Mouse (Mus musculus) cortical plate, adult 2 months (tissue): ENCODE results near the gene Nmur1. TPM values are rescaled to one million over a fixed set of nuclear protein-coding genes. Genes with fewer than 3 reads are reported as not detected.

Source experiments
- H3K27ac ChIP-seq: fragments of 200-500 bp; 2 replicates; pipeline ENCODE4 v1.5.1; 2012; ENCODE audit warnings: low read length, control low read depth, inconsistent platforms; ENCODE audit not compliant: insufficient read depth
- H3K4me1 ChIP-seq: fragments of 200-500 bp; 2 replicates; pipeline ENCODE4 v1.6.1; 2011; ENCODE audit warnings: low read length; ENCODE audit not compliant: control insufficient read depth, insufficient read depth
- H3K4me3 ChIP-seq: fragments of 200-500 bp; 2 replicates; pipeline ENCODE4 v1.5.1; 2011; ENCODE audit warnings: mild to moderate bottlenecking, low read length, control low read depth; ENCODE audit not compliant: insufficient read depth
- CTCF ChIP-seq: fragments of 200-500 bp; IDR thresholded peaks from 2 replicates; pipeline ENCODE4 v1.5.1; 2011; ENCODE audit warnings: mild to moderate bottlenecking, control low read depth, low read length; ENCODE audit not compliant: insufficient read depth; ENCODE audit errors: extremely low read depth
- POLR2A ChIP-seq: fragments of 200-500 bp; IDR thresholded peaks from 2 replicates; pipeline ENCODE4 v1.6.1; 2011; ENCODE audit warnings: mild to moderate bottlenecking, low read length, control low read depth; ENCODE audit not compliant: insufficient read depth; ENCODE audit errors: extremely low read depth
- polyA plus RNA-seq: library from polyadenylated mRNA; depleted of rRNA; stranded (reverse); fragments of >200 nt; gene quantifications from 2 replicates; pipeline ENCODE4 v1.2.3, GENCODE M21; 2012

The Nmur1 gene
- polyA plus RNA-seq, 1 experiment = 0.25 TPM

- TF ChIP-seq POLR2A (no peak), CTCF (no peak)
- Histone ChIP-seq H3K27ac (peak overlapping the region; percentile 87), H3K4me3 (no peak overlapping the region), H3K4me1 (peaks cover 14% of the 10 kb centered on the region)
These were observed 8.0 kb upstream of the Nmur1 start for GRCm38 (mm10) chr1:86434001-86434400.

- TF ChIP-seq CTCF (no peak), POLR2A (no peak)
- no peak overlapping the region for H3K27ac ChIP-seq
- H3K4me3 ChIP-seq = no peak overlapping the region
- H3K4me1 ChIP-seq = peaks cover 14% of the 10 kb centered on the region
These were observed 7.3 kb upstream of the Nmur1 start for GRCm38 (mm10) chr1:86433359-86433758.

GRCm38 (mm10) chr1:86432778-86433177 is 6.8 kb upstream of the Nmur1 start:
- Histone ChIP-seq H3K4me1 (peaks cover 14% of the 10 kb centered on the region), H3K4me3 (no peak overlapping the region), H3K27ac (no peak overlapping the region)
- TF ChIP-seq CTCF (no peak), POLR2A (no peak)

GRCm38 (mm10) chr1:86430056-86430455 is 4.0 kb upstream of the Nmur1 start:
- Histone ChIP-seq H3K27ac (no peak overlapping the region), H3K4me1 (peaks cover 7% of the 10 kb centered on the region), H3K4me3 (no peak overlapping the region)
- TF ChIP-seq CTCF = peak; percentile 94
- TF ChIP-seq POLR2A = no peak

- TF ChIP-seq CTCF (no peak), POLR2A (no peak)
- H3K27ac ChIP-seq = no peak overlapping the region
- no peak overlapping the region for H3K4me3 ChIP-seq
- no peaks in the 10 kb centered on the region for H3K4me1 ChIP-seq
These were observed 1.0 kb downstream of the Nmur1 start for GRCm38 (mm10) chr1:86424835-86425547.

GRCm38 (mm10) chr1:86424336-86424735 is 1.7 kb downstream of the Nmur1 start:
- TF ChIP-seq POLR2A (no peak), CTCF (no peak)
- Histone ChIP-seq H3K27ac (no peak overlapping the region), H3K4me3 (no peak overlapping the region), H3K4me1 (no peaks in the 10 kb centered on the region)

GRCm38 (mm10) chr1:86423879-86424278 is 2.1 kb downstream of the Nmur1 start:
- Histone ChIP-seq H3K27ac (no peak overlapping the region), H3K4me1 (no peaks in the 10 kb centered on the region), H3K4me3 (no peak overlapping the region)
- no peak for TF ChIP-seq CTCF
- TF ChIP-seq POLR2A = no peak

- Histone ChIP-seq H3K4me1 (no peaks in the 10 kb centered on the region), H3K27ac (no peak overlapping the region), H3K4me3 (no peak overlapping the region)
- no peak for TF ChIP-seq CTCF
- no peak for TF ChIP-seq POLR2A
These were observed 5.0 kb downstream of the Nmur1 start for GRCm38 (mm10) chr1:86421007-86421406.

- no peaks in the 10 kb centered on the region for H3K4me1 ChIP-seq
- H3K27ac ChIP-seq = no peak overlapping the region
- H3K4me3 ChIP-seq = no peak overlapping the region
- peak; percentile 78 for TF ChIP-seq CTCF
- no peak for TF ChIP-seq POLR2A
These were observed 9.7 kb downstream of the Nmur1 start for GRCm38 (mm10) chr1:86416321-86416720.

- TF ChIP-seq POLR2A (no peak), CTCF (peak; percentile 32)
- Histone ChIP-seq H3K4me1 (no peaks in the 10 kb centered on the region), H3K27ac (no peak overlapping the region), H3K4me3 (no peak overlapping the region)
These were observed 10.3 kb downstream of the Nmur1 start for GRCm38 (mm10) chr1:86415612-86416184.
